Comparison of ENCODE assay signal across 8 mouse cellular contexts in genomic region chr4:153417164-153417896, GRCm38 (mm10).
A peak's percentile ranks its signal among the peaks of the same experiment; 100 is the strongest.
DNase-seq lines count a peak whose midpoint lies in the region; ATAC-seq and TF ChIP-seq lines count a peak whose summit lies in the region.

No protein-coding gene starts in this region.

- TF ChIP-seq CTCF in cerebellum, adult 2 months (IDR thresholded peaks at IDR 0.05; ENCODE audit: borderline replicate concordance, insufficient read depth, low read depth, low read length): no peak

- H3K27ac ChIP-seq in cerebellum, adult 2 months (ENCODE audit: insufficient read depth, low read length): no peak overlapping the region
- H3K27ac ChIP-seq in limb, embryonic 13.5 days: no peak overlapping the region

- H3K4me3 ChIP-seq in cerebellum, adult 2 months (replicated peaks; ENCODE audit: insufficient read depth, low read depth, low read length): no peak overlapping the region
- peak overlapping the region; percentile 29 for H3K4me3 ChIP-seq in limb, embryonic 13.5 days

- H3K27me3 ChIP-seq in cerebellum, adult 2 months (ENCODE audit: control insufficient read depth, insufficient read depth, low read length): no peaks in the 10 kb centered on the region
- peaks cover 18% of the 10 kb centered on the region; the same call in 1 of the 2 replicates for H3K27me3 ChIP-seq in limb, embryonic 13.5 days

- WGBS in cerebellum, adult 2 months: 6% methylated on average over 23 of the region's 23 CpGs
- 3% methylated on average over 23 of the region's 23 CpGs for WGBS in limb, embryonic 13.5 days

- peak; percentile 19 to 21 for DNase-seq in cerebellum, adult 2 months
- no peak for DNase-seq in cerebellum, adult 11-12 months
- peak; percentile 51 for DNase-seq in testis, postnatal 10 days (ENCODE audit: low spot score)
- no peak for DNase-seq in testis, postnatal 14 days (ENCODE audit: low spot score)
- no peak for DNase-seq in T-cell, adult 2 months (ENCODE audit: low spot score)
- no peak for DNase-seq in cerebellum, adult 18-20 months
- no peak for DNase-seq in cerebellum, postnatal 36 days

- ATAC-seq in limb, embryonic 13.5 days (ENCODE audit: low FRiP score, low read depth): peak; percentile 24; the same call in 1 of the 2 replicates

- no peak for TF ChIP-seq POLR2A in cerebellum, adult 2 months (IDR thresholded peaks at IDR 0.05; ENCODE audit: borderline replicate concordance, insufficient read depth, low read length)

- H3K4me2 ChIP-seq in limb, embryonic 13.5 days (replicated peaks): peak overlapping the region; percentile 57

- no peaks in the 10 kb centered on the region for H3K9me3 ChIP-seq in limb, embryonic 13.5 days

- H3K36me3 ChIP-seq in limb, embryonic 13.5 days: no peaks in the 10 kb centered on the region

- H3K4me1 ChIP-seq in cerebellum, adult 2 months (ENCODE audit: control insufficient read depth, insufficient read depth, low read length): 0 out of 2 replicates have a peak, but pooled peaks cover 7% of the 10 kb centered on the region
- peaks cover 14% of the 10 kb centered on the region for H3K4me1 ChIP-seq in limb, embryonic 13.5 days

- no peak overlapping the region for H3K9ac ChIP-seq in limb, embryonic 13.5 days

Comparison
In these comparisons a context has a peak if more than half of its experiments do, and no peak if none do; other contexts are left out.
1. DNase-seq: peak in cerebellum, adult 2 months (2 of 2) and testis, postnatal 10 days (single experiment); none in cerebellum, adult 11-12 months (single experiment), testis, postnatal 14 days (single experiment), T-cell, adult 2 months (single experiment), cerebellum, adult 18-20 months (0 of 2) and cerebellum, postnatal 36 days (0 of 2).